Mouse (Mus musculus) kidney, adult 2 months (tissue): ENCODE results near the gene Phf24.

Experiments
- CTCF ChIP-seq: fragments of 200-500 bp; conservative IDR thresholded peaks from 2 replicates; pipeline ENCODE4 v1.5.1; 2011; ENCODE audit warnings: low read depth, mild to moderate bottlenecking, control low read depth, low read length, moderate library complexity, mixed read lengths; ENCODE audit not compliant: insufficient read depth, insufficient read length
- POLR2A ChIP-seq: fragments of 200-500 bp; IDR thresholded peaks from one replicate; pipeline ENCODE4 v1.6.1; 2011; ENCODE audit warnings: low read depth, low read length, control low read depth

GRCm38 (mm10) chr4:42951206-42952195 is 35.0 kb downstream of the Phf24 start:
- TF ChIP-seq POLR2A (no peak), CTCF (no peak)
